Mouse (Mus musculus) central nervous system, embryonic 11.5 days (tissue): ENCODE measurements around the gene Scrn3. TPM values are rescaled to one million over a fixed set of nuclear protein-coding genes. Genes with fewer than 3 reads are reported as not detected.

ENCODE experiments used
- polyA plus RNA-seq: library from polyadenylated mRNA; depleted of rRNA; stranded (reverse); fragments of >200 nt; gene quantifications from 2 replicates; pipeline ENCODE4 v1.2.3, GENCODE M21; 2012; rRNA removed

The Scrn3 gene
- polyA plus RNA-seq, result 13.4 and 17.9 TPM in 2 replicates

DNA sequence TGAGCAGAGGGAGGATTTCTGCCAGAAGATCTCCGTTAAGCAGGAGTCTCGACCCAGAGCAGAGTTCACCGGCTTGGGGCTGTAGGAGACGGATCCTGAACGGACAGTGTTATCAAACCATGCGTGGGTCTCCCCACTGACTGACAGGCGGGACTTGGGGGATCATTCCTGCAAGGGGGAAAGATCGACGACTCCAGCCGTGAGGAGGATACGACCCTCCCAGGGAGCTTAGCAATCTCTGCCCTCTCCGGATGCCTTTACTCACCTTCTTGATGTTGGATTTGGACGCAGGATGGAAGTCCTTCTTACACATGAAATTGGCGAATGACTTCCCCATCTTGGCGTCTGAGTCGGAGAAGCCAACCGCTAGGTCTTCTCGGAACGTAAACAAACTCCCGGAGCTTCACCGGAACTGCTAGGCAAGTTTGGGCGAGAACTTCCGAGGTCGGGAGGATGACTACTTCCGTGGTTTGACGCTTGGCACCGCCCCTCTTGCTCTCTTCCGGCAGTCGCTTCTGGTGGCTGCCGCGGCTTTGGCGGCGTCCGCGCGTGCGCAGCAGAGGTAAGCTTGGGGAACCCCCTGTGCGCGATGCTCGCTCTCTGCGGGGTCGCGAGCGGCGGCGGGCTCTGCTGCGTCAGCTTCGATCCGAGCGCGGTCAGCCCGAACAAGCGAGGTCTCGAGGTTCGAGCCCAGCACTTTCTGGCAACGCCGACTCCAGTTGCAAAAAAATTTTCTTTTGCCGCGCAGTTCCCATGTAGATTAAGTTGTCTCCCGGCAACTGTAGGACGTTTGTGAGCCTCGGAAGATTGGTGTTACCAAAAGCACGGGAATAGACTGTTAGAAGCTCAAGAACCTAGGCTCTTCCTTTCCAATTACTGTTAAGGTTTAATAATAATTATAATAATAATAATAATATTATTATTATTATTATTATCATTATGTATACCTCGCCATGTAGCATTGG lies at the start of gene Scrn3, which contains the start of gene Cir1:
TSS of gene Scrn3 (plus strand) at position 450 of the 965 bp plus-strand sequence.
TSS of gene Cir1 (minus strand) at position 550 of the 965 bp plus-strand sequence.

DNA sequence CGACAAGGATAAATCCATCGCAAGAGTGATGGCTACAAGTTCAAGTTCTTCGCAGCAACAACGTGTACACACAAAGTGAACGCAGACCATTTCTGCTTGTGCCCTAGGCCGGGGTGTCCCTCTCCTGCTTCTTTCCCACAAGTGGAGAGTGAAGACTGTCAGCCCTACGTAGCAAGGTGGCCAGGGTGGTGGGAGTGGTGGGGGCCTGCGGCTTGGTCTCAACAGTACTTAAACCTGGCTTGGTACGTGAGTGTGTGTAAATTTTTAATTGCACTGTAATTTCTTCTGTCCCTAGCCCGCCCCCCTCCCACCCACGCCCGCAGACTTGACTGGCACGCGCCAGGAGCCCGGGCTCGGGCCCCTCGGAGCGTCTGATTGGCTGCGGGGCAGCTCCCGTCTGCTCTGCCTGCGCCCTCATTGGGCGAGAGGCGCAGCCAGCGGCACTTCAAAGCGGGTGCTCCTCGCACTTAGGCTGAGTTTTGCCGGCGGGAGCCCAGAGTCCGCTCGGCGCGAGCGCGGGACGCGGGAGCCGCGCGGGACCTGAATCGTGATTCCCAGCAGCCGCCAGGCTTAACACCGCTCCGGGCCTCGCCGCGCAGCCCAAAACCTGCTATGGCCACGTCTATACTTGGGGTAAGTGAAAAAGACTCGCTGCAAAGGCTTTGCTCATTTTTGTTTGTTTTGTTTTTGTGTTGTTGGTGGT lies 40.8 kb upstream of the Scrn3 start, which contains the start of gene Sp9:
TSS of gene Sp9 (plus strand) at position 467 of the 703 bp plus-strand sequence.

DNA sequence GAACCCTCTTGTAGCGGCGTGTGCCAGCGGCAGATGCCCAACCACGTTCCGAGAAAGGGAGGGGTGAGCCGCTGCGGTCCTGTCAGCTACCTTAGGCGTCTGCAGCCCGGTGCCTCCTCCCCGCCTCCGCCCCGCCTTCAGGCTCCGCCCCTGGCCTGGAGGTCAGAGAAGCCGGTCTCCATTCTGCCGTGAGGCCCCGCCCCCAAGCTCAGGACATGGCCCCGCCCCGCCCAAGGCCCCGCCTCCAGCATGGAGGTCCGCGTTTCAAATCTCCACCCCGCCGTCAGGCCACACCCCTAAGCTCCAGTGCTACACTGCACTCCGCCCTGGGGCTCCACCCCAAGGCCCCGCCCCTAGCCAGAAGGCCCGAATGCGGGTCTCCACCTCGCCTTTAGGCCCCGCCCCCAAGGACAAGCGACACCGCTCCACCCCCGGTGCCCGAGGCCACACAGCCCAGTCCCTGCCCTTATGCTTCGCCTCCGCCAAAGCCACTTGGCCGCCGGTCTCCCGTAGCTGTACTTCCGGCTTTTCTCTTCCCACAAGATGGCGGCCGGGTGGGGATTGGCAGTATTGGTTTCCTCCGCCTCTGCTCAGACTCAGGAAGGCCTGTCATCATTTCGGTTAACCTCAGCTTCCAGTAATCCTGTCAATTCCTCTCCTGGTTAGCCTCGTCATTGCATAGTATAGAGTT lies 74.1 kb downstream of the Scrn3 start, which contains the start of gene Gpr155:
TSS of gene Gpr155 (minus strand) at position 217 of the 691 bp plus-strand sequence.

Other genes starting within 250 kb of the Scrn3 start
- 59.7 and 67.0 TPM in 2 replicates for gene Ola1, start 93.7 kb upstream of the Scrn3 start, polyA plus RNA-seq
- gene Sp9, start 40.7 kb upstream of the Scrn3 start, polyA plus RNA-seq, result 2.6 and 5.5 TPM in 2 replicates
- 26.6 and 28.0 TPM in 2 replicates for gene Cir1, start 100 bp downstream of the Scrn3 start, polyA plus RNA-seq
- 2.5 and 2.7 TPM in 2 replicates for gene Gpr155, start 74.0 kb downstream of the Scrn3 start, polyA plus RNA-seq
- 7.1 and 10.3 TPM in 2 replicates for gene Wipf1, start 217.1 kb downstream of the Scrn3 start, polyA plus RNA-seq